ENCODE assay signal across 22 mouse cellular contexts in genomic region chr11:75072932-75073625, GRCm38 (mm10).
A peak's percentile ranks its signal among the peaks of the same experiment; 100 is the strongest.
DNase-seq lines count a peak whose midpoint lies in the region; ATAC-seq lines count a peak whose summit lies in the region.
"Had no signal": no experiment of that assay in that cellular context is flagged by ENCODE, and none has a peak within 500 bp of the region (broad histone marks: within the 10 kb centered on the region; RNA-seq: fewer than 3 reads in every experiment).

No protein-coding gene starts in this region.

- no peaks in the 10 kb centered on the region for H3K27me3 ChIP-seq in heart, embryonic 13.5 days (replicated peaks)
- no peaks in the 10 kb centered on the region for H3K27me3 ChIP-seq in lung, embryonic 16.5 days (ENCODE audit: control insufficient read depth, insufficient read depth, low read depth, low read length)
- no peaks in the 10 kb centered on the region for H3K27me3 ChIP-seq in hindbrain, embryonic 13.5 days
- H3K27me3 ChIP-seq: hindbrain, embryonic 15.5 days; midbrain, embryonic 12.5 days; neural tube, embryonic 15.5 days had no signal

- no peak for DNase-seq in heart, adult 8-10 months (ENCODE audit: low spot score)
- DNase-seq in lung, postnatal 25 days (ENCODE audit: low spot score), result no peak
- no peak for DNase-seq in adrenal gland, postnatal 36 days
- DNase-seq: adrenal gland, postnatal 14 days; B cell, adult 2 months; cerebellum, adult 18-20 months; gastrocnemius, postnatal 25 days; heart, postnatal 14 days; kidney, adult 11 months; kidney, postnatal 36 days; right cerebral cortex, postnatal 25 days; thymus, postnatal 36 days had no signal

- no peaks in the 10 kb centered on the region for H3K9me3 ChIP-seq in heart, embryonic 13.5 days
- no peaks in the 10 kb centered on the region for H3K9me3 ChIP-seq in lung, embryonic 16.5 days (ENCODE audit: control insufficient read depth, low read length)
- H3K9me3 ChIP-seq in hindbrain, embryonic 13.5 days, result no peaks in the 10 kb centered on the region
- H3K9me3 ChIP-seq: hindbrain, embryonic 15.5 days; midbrain, embryonic 12.5 days; neural tube, embryonic 15.5 days had no signal

- H3K4me2 ChIP-seq in heart, embryonic 13.5 days, result no peak overlapping the region
- no peak overlapping the region for H3K4me2 ChIP-seq in lung, embryonic 16.5 days (ENCODE audit: low read depth, low read length)
- no peak overlapping the region for H3K4me2 ChIP-seq in hindbrain, embryonic 13.5 days
- H3K4me2 ChIP-seq: hindbrain, embryonic 15.5 days; midbrain, embryonic 12.5 days; neural tube, embryonic 15.5 days had no signal

- ATAC-seq in heart, embryonic 13.5 days (ENCODE audit: extremely low read depth, insufficient number of reproducible peaks, low FRiP score, low TSS enrichment), result no peak
- ATAC-seq in lung, embryonic 16.5 days (ENCODE audit: low read depth), result no peak
- ATAC-seq in granulocyte monocyte progenitor cell, adult 5-6 weeks (replicated peaks; ENCODE audit: poor library complexity, severe bottlenecking), result peak; percentile 34
- ATAC-seq in hindbrain, embryonic 13.5 days (ENCODE audit: low FRiP score), result no peak

- H3K4me3 ChIP-seq in heart, embryonic 13.5 days, result no peak overlapping the region
- H3K4me3 ChIP-seq in lung, embryonic 16.5 days (ENCODE audit: low read length), result no peak overlapping the region
- H3K4me3 ChIP-seq in hindbrain, embryonic 13.5 days, result no peak overlapping the region
- H3K4me3 ChIP-seq: hindbrain, embryonic 15.5 days; midbrain, embryonic 12.5 days; myocyte; neural tube, embryonic 15.5 days had no signal

- peaks cover 24% of the 10 kb centered on the region for H3K4me1 ChIP-seq in heart, embryonic 13.5 days
- H3K4me1 ChIP-seq in lung, embryonic 16.5 days (replicated peaks; ENCODE audit: control insufficient read depth, insufficient read depth, low read length), result peaks cover 14% of the 10 kb centered on the region
- H3K4me1 ChIP-seq in hindbrain, embryonic 13.5 days (replicated peaks), result peaks cover 9% of the 10 kb centered on the region; the same call in 1 of the 2 replicates
- H3K4me1 ChIP-seq: midbrain, embryonic 12.5 days; neural tube, embryonic 15.5 days had no signal

- no peaks in the 10 kb centered on the region for H3K36me3 ChIP-seq in heart, embryonic 13.5 days
- no peaks in the 10 kb centered on the region for H3K36me3 ChIP-seq in lung, embryonic 16.5 days (ENCODE audit: control insufficient read depth, insufficient read depth, low read length)
- no peaks in the 10 kb centered on the region for H3K36me3 ChIP-seq in hindbrain, embryonic 13.5 days
- H3K36me3 ChIP-seq: hindbrain, embryonic 15.5 days; midbrain, embryonic 12.5 days; neural tube, embryonic 15.5 days had no signal

- WGBS in heart, embryonic 13.5 days, result 62% methylated on average over 2 of the region's 2 CpGs
- WGBS in lung, embryonic 16.5 days, result 32% methylated on average over 2 of the region's 2 CpGs
- 78% methylated on average over 2 of the region's 2 CpGs for WGBS in hindbrain, embryonic 13.5 days

- 0 out of 2 replicates have a peak overlapping the region, but pooled peaks have one; percentile 50 for H3K27ac ChIP-seq in heart, embryonic 13.5 days (replicated peaks)
- H3K27ac ChIP-seq in lung, embryonic 16.5 days (ENCODE audit: low read length), result peak overlapping the region; percentile 27; the same call in 1 of the 2 replicates
- H3K27ac ChIP-seq in hindbrain, embryonic 13.5 days, result no peak overlapping the region
- H3K27ac ChIP-seq: hindbrain, embryonic 15.5 days; liver, embryonic 14.5 days; macrophage; midbrain, embryonic 12.5 days; neural tube, embryonic 15.5 days had no signal

- no peak overlapping the region for H3K9ac ChIP-seq in heart, embryonic 13.5 days
- H3K9ac ChIP-seq in lung, embryonic 16.5 days (ENCODE audit: low read length), result no peak overlapping the region
- H3K9ac ChIP-seq in hindbrain, embryonic 13.5 days, result no peak overlapping the region
- H3K9ac ChIP-seq: hindbrain, embryonic 15.5 days; liver, embryonic 14.5 days; midbrain, embryonic 12.5 days; neural tube, embryonic 15.5 days had no signal
